8 mouse cellular contexts compared by ENCODE assay signal in the genomic region with DNA sequence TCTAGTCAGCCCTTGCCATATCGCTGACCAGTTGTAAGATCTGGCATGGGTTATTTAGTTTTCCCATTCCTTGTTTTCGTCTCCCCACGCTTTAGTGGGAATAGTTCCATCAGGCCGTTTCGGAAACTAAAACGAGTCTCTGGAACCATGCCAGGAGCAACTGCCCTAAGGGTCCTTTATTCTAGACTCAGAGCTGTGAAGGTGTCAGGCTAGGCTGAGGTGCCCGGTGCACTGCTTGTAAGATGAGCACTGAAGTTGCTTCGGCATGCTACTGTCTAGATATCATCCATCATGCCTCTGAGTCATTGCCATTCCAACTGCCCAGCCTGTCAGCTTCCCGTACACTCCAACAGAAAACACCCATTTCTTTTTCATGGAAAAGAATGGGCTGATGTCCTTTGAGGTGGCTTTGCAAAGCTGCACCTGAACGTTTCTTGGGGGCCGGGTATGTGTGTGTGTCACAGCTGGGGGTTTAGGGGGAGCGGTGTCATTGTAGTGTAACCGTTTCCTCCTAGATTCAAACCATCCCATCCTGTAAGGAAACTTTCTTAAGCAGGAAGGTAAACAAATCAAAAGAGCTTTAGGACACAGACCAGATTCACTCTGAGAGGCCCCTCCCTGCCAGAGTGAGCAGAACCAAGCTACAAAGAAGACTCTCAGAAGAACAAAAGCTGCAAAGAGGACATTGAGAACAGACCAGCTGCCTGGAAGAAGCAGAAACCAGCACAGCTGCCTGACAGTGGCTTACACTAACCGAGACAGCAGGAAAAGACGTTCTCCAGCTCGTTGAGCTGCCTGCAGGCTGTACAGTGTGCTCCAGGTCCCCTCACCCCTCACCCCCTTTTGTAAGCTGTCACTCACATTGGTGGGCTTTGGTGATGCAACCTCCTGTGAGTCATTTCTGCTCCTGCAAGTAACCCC.
DNase-seq lines count a peak whose midpoint lies in the region; ATAC-seq and TF ChIP-seq lines count a peak whose summit lies in the region.

No protein-coding gene starts in this region.

- no peak overlapping the region for H3K4me3 ChIP-seq in midbrain, embryonic 13.5 days (replicated peaks)
- no peak overlapping the region for H3K4me3 ChIP-seq in midbrain, embryonic 14.5 days (replicated peaks; ENCODE audit: low read depth, low read length)
- H3K4me3 ChIP-seq in limb, embryonic 13.5 days, result no peak overlapping the region
- no peak overlapping the region for H3K4me3 ChIP-seq in stomach, postnatal 0 days (ENCODE audit: low read depth, low read length)

- peak; percentile 9 for DNase-seq in embryo, embryonic 11 days
- DNase-seq in embryo, embryonic 9.5 days (ENCODE audit: extremely low spot score), result no peak
- DNase-seq in midbrain, embryonic 14.5 days, result no peak
- DNase-seq in stomach, postnatal 0 days (ENCODE audit: low spot score), result peak; percentile 12
- DNase-seq in urinary bladder, adult 18-20 months (ENCODE audit: low spot score in 2 of 2), result no peak
- DNase-seq in gastrocnemius, postnatal 14 days, result no peak

- 68% methylated on average over 16 of the region's 16 CpGs for WGBS in midbrain, embryonic 13.5 days
- 68% methylated on average over 16 of the region's 16 CpGs for WGBS in midbrain, embryonic 14.5 days
- WGBS in limb, embryonic 13.5 days, result 48% methylated on average over 16 of the region's 16 CpGs
- 18% methylated on average over 16 of the region's 16 CpGs for WGBS in stomach, postnatal 0 days

- intact Hi-C loops in gastrocnemius, postnatal 14 days (cut with DNase I; ENCODE audit: low total_unique reads), result no loop called here

- no peak overlapping the region for H3K27ac ChIP-seq in midbrain, embryonic 13.5 days
- H3K27ac ChIP-seq in midbrain, embryonic 14.5 days (replicated peaks; ENCODE audit: low read depth, low read length), result no peak overlapping the region
- H3K27ac ChIP-seq in limb, embryonic 13.5 days, result no peak overlapping the region; the same call in 1 of the 2 replicates
- H3K27ac ChIP-seq in stomach, postnatal 0 days (replicated peaks), result 0 out of 2 replicates have a peak overlapping the region, but pooled peaks have one; percentile 30

- TF ChIP-seq CTCF in stomach, postnatal 0 days (IDR thresholded peaks at IDR 0.05; ENCODE audit: low read depth), result no peak

- H3K27me3 ChIP-seq in midbrain, embryonic 13.5 days, result no peaks in the 10 kb centered on the region
- no peaks in the 10 kb centered on the region for H3K27me3 ChIP-seq in midbrain, embryonic 14.5 days (ENCODE audit: control insufficient read depth, insufficient read depth, low read length)
- no peaks in the 10 kb centered on the region for H3K27me3 ChIP-seq in limb, embryonic 13.5 days
- H3K27me3 ChIP-seq in stomach, postnatal 0 days (ENCODE audit: control insufficient read depth, insufficient read depth, low read length), result no peaks in the 10 kb centered on the region

- no peak overlapping the region for H3K4me2 ChIP-seq in midbrain, embryonic 13.5 days (replicated peaks)
- no peak overlapping the region for H3K4me2 ChIP-seq in midbrain, embryonic 14.5 days (ENCODE audit: low read length)
- H3K4me2 ChIP-seq in limb, embryonic 13.5 days (replicated peaks), result peak overlapping the region; percentile 11; the same call in 1 of the 2 replicates
- H3K4me2 ChIP-seq in stomach, postnatal 0 days (replicated peaks; ENCODE audit: low read depth), result peak overlapping the region; percentile 32

- peak; percentile 43; the same call in 1 of the 2 replicates for ATAC-seq in midbrain, embryonic 13.5 days
- ATAC-seq in midbrain, embryonic 14.5 days (ENCODE audit: low FRiP score, low TSS enrichment), result no peak
- peak; percentile 51; the same call in 1 of the 2 replicates for ATAC-seq in limb, embryonic 13.5 days (ENCODE audit: low FRiP score, low read depth)
- ATAC-seq in stomach, postnatal 0 days (ENCODE audit: low FRiP score, low TSS enrichment), result no peak; the same call in 1 of the 2 replicates

- no peaks in the 10 kb centered on the region for H3K36me3 ChIP-seq in midbrain, embryonic 13.5 days
- no peaks in the 10 kb centered on the region for H3K36me3 ChIP-seq in midbrain, embryonic 14.5 days (ENCODE audit: control insufficient read depth, insufficient read depth, low read length)
- H3K36me3 ChIP-seq in limb, embryonic 13.5 days, result no peaks in the 10 kb centered on the region
- H3K36me3 ChIP-seq in stomach, postnatal 0 days (ENCODE audit: control insufficient read depth, insufficient read depth, low read length), result no peaks in the 10 kb centered on the region

- TF ChIP-seq EP300 in stomach, postnatal 0 days (optimal IDR thresholded peaks at IDR 0.05), result no peak

- 0 out of 2 replicates have a peak, but pooled peaks cover 6% of the 10 kb centered on the region for H3K4me1 ChIP-seq in midbrain, embryonic 13.5 days (replicated peaks)
- no peaks in the 10 kb centered on the region for H3K4me1 ChIP-seq in midbrain, embryonic 14.5 days (ENCODE audit: control insufficient read depth, insufficient read depth, low read length)
- H3K4me1 ChIP-seq in limb, embryonic 13.5 days, result peaks cover 14% of the 10 kb centered on the region
- H3K4me1 ChIP-seq in stomach, postnatal 0 days (replicated peaks; ENCODE audit: control insufficient read depth, insufficient read depth), result no peaks in the 10 kb centered on the region

- H3K9me3 ChIP-seq in midbrain, embryonic 13.5 days, result no peaks in the 10 kb centered on the region
- H3K9me3 ChIP-seq in midbrain, embryonic 14.5 days (ENCODE audit: control insufficient read depth, low read length), result no peaks in the 10 kb centered on the region
- peaks cover 7% of the 10 kb centered on the region for H3K9me3 ChIP-seq in limb, embryonic 13.5 days
- no peaks in the 10 kb centered on the region for H3K9me3 ChIP-seq in stomach, postnatal 0 days (ENCODE audit: control insufficient read depth, low read length)

- H3K9ac ChIP-seq in midbrain, embryonic 13.5 days (replicated peaks), result no peak overlapping the region
- no peak overlapping the region for H3K9ac ChIP-seq in midbrain, embryonic 14.5 days (replicated peaks; ENCODE audit: low read length)
- no peak overlapping the region for H3K9ac ChIP-seq in limb, embryonic 13.5 days
- H3K9ac ChIP-seq in stomach, postnatal 0 days (ENCODE audit: low read length), result no peak overlapping the region

Comparison
In these comparisons a context has a peak if more than half of its experiments do, and no peak if none do; other contexts are left out.
1. DNase-seq: peak in embryo, embryonic 11 days (single experiment) and stomach, postnatal 0 days (single experiment); none in embryo, embryonic 9.5 days (single experiment), midbrain, embryonic 14.5 days (single experiment), urinary bladder, adult 18-20 months (0 of 2) and gastrocnemius, postnatal 14 days (single experiment).
2. ATAC-seq: peak in midbrain, embryonic 13.5 days (single experiment) and limb, embryonic 13.5 days (single experiment); none in midbrain, embryonic 14.5 days (single experiment) and stomach, postnatal 0 days (single experiment).
3. H3K4me2 ChIP-seq: peak in limb, embryonic 13.5 days (single experiment) and stomach, postnatal 0 days (single experiment); none in midbrain, embryonic 13.5 days (single experiment) and midbrain, embryonic 14.5 days (single experiment).